Mouse (Mus musculus): ENCODE results near the gene Cyp2c67. TPM values are rescaled to one million over a fixed set of nuclear protein-coding genes. Genes with fewer than 3 reads are reported as not detected.
"Not testable (repeated sequence)": the region's sequence is repeated elsewhere in the genome, so short reads cannot be mapped to it uniquely, and the experiment has no call there.

The Cyp2c67 gene
- not detected for total RNA-seq (2021)

DNA sequence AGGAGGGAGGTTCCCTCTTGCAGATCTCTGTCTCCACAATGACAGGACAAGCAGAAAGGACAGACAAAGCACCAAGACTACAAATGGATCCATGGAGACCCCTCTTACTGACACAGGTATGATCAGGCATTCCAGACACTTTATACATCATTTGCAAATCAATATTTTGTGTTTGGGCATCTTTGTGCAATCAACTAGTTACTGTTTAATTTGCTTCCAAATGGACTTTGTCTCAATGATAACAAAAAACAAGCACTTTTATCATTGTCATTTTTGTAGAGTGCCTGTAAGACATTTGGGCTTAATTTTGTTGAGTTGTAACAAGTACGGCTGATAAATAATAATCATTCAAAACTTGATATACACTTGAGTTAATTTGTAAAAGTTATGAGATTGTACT is at the start of gene Cyp2c67:
Gene Cyp2c67, minus strand, starts transcription at position 114 of the 400 bp plus-strand sequence.
- no peak for DNase-seq

DNA sequence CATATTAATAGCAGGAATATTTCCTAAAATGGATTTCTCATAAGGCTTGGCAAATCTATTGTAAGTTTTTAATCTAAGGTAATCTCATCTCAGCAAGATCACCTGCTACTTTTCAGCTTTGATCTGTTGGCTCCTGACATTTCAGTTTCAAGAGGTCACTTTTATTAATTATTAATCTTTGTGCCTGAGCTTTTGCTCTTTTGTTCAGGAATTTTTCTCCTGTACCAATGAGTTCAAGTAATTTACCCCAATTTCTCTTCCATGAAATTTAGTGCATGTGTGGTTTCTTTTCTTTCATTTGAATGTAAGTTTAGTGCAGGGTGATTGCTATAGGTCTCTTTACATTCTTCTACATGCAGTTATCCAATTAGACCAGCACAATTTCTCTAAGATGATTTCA is 16.8 kb upstream of the Cyp2c67 start:
- not testable (repeated sequence) for DNase-seq

DNA sequence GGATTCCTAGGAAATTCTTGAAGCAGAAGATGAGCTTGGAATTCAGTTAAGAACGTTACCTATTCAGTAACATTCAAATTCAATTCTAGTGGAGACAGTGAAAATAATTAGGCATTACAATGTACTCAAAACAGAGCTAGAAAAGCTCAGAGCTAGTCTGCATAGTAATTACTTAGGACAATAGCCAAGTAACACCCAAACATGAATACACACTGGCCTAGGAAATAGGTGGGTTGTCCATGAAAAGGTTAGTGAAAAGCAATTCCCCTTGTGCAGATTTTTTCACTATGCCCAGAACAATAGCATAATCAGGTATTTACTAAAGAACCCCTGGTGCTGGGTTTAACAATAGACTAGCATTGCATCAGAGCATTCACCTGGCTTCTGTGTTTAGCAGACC is 3.5 kb upstream of the Cyp2c67 start:
- no peak for DNase-seq

DNA sequence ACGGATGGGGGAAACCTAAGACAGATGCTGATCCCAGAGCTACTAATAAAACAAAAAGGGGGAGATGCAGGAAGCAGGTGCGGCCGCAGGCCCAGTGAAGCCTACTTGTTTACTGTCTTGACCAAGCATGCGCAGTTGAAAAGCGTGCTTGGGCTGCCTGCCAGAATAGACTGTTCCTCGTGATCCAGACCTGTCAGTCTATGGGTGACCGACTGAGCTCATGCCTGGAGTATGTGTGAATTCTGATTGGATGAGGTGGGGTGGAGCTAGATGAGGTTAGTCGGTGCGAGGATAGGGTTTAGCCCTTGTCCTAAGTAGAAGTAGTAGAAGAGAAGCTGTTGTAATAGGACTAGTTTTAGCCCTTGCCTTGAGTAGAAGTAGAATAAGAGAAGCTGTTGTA is 1.3 kb downstream of the Cyp2c67 start:
- no peak for DNase-seq

DNA sequence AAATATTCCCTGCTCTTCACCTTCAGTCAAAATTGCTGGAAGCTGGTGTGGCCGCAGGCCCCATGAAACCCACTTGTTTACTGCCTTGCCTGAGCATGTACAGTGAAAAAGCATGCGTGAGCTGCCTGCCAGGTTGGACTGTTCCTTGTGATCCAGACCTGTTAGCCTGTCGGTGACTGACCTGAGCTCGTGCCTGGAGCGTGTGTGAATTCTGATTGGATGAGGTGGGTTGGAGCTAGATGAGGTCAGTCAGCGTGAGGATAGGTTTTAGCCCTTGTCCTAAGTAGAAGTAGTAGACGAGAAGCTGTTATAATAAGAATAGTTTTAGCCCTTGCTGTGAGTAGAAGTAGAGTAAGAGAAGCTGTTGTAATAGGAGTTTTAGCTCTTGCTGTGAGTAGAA is 4.3 kb downstream of the Cyp2c67 start:
- not testable (repeated sequence) for DNase-seq

Other genes with a start within 250 kb of the Cyp2c67 start
- not detected for gene Cyp2c38, start 186.0 kb downstream of the Cyp2c67 start, total RNA-seq (2021)
- not detected for gene Cyp2c39, start 138.2 kb downstream of the Cyp2c67 start, total RNA-seq (2021)
- not detected for gene Cyp2c68, start 92.0 kb upstream of the Cyp2c67 start, total RNA-seq (2021)
- not detected for gene Cyp2c40, start 163.8 kb upstream of the Cyp2c67 start, total RNA-seq (2021)
- gene Cyp2c69, start 237.7 kb upstream of the Cyp2c67 start, total RNA-seq (2021) = not detected

Measured in heart, postnatal 4 days (tissue).